Mouse (Mus musculus): ENCODE results near the gene Hoxb9. TPM values are rescaled to one million over a fixed set of nuclear protein-coding genes. Genes with fewer than 3 reads are reported as not detected.

Gene Hoxb9
- polyA plus RNA-seq, 1 experiment from 2014 or later = 1.4 TPM

GRCm38 (mm10) chr11:96263636-96264389, 7.4 kb upstream of the Hoxb9 start:
- peaks cover 91% of the 10 kb centered on the region for H3K27me3 ChIP-seq (replicated peaks; ENCODE audit: control insufficient read depth, insufficient read depth, low read length)
- no peak overlapping the region for H3K4me2 ChIP-seq (ENCODE audit: low read length)
- no peaks in the 10 kb centered on the region for H3K4me1 ChIP-seq (ENCODE audit: control insufficient read depth, insufficient read depth, low read depth, low read length)
- ATAC-seq = no peak
- H3K9me3 ChIP-seq (ENCODE audit: control insufficient read depth, low read length) = no peaks in the 10 kb centered on the region
- 2% methylated on average over 33 of the region's 33 CpGs for WGBS
- H3K9ac ChIP-seq (ENCODE audit: low read depth, low read length) = no peak overlapping the region
- no peak overlapping the region for H3K4me3 ChIP-seq (ENCODE audit: low read length)
- H3K27ac ChIP-seq (ENCODE audit: low read depth, low read length) = no peak overlapping the region
- no peaks in the 10 kb centered on the region for H3K36me3 ChIP-seq (ENCODE audit: control insufficient read depth, insufficient read depth, low read length)

GRCm38 (mm10) chr11:96264390-96265020, 6.8 kb upstream of the Hoxb9 start:
- no peaks in the 10 kb centered on the region for H3K4me1 ChIP-seq (ENCODE audit: control insufficient read depth, insufficient read depth, low read depth, low read length)
- no peak overlapping the region for H3K9ac ChIP-seq (ENCODE audit: low read depth, low read length)
- no peaks in the 10 kb centered on the region for H3K36me3 ChIP-seq (ENCODE audit: control insufficient read depth, insufficient read depth, low read length)
- ATAC-seq = no peak
- H3K27ac ChIP-seq (ENCODE audit: low read depth, low read length) = no peak overlapping the region
- no peaks in the 10 kb centered on the region for H3K9me3 ChIP-seq (ENCODE audit: control insufficient read depth, low read length)
- 3% methylated on average over 8 of the region's 8 CpGs for WGBS
- peaks cover 90% of the 10 kb centered on the region for H3K27me3 ChIP-seq (replicated peaks; ENCODE audit: control insufficient read depth, insufficient read depth, low read length)
- H3K4me2 ChIP-seq (ENCODE audit: low read length) = no peak overlapping the region
- no peak overlapping the region for H3K4me3 ChIP-seq (ENCODE audit: low read length)

DNA sequence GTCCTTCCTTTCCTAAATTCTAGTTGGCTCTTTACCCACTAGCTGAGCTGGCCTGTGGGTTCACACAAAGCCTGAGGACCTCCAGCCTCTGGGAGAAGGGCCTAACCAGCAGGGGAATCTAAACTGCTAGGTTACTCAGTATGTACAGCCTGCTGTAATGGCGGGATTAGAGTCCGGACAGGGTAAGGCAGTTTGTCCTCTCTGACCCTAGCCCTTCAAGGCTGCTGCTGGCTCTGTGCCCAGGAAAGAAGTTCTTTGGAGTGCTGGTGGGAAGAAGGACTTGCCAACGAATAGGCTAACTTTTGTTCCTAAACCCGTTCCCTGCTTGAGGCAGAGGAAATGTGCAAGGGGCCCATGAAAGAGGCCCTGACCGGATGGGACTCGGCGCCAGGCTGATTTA, 5.3 kb upstream of the Hoxb9 start:
- Histone ChIP-seq H3K36me3 (ENCODE audit: control insufficient read depth, insufficient read depth, low read length) (no peaks in the 10 kb centered on the region), H3K4me2 (ENCODE audit: low read length) (no peak overlapping the region), H3K4me3 (ENCODE audit: low read length) (no peak overlapping the region), H3K9ac (ENCODE audit: low read depth, low read length) (no peak overlapping the region), H3K27ac (ENCODE audit: low read depth, low read length) (no peak overlapping the region), H3K4me1 (ENCODE audit: control insufficient read depth, insufficient read depth, low read depth, low read length) (no peaks in the 10 kb centered on the region), H3K9me3 (ENCODE audit: control insufficient read depth, low read length) (no peaks in the 10 kb centered on the region), H3K27me3 (replicated peaks; ENCODE audit: control insufficient read depth, insufficient read depth, low read length) (peaks cover 83% of the 10 kb centered on the region)
- no peak for ATAC-seq
- WGBS = under 1% methylated on average over 7 of the region's 7 CpGs

DNA sequence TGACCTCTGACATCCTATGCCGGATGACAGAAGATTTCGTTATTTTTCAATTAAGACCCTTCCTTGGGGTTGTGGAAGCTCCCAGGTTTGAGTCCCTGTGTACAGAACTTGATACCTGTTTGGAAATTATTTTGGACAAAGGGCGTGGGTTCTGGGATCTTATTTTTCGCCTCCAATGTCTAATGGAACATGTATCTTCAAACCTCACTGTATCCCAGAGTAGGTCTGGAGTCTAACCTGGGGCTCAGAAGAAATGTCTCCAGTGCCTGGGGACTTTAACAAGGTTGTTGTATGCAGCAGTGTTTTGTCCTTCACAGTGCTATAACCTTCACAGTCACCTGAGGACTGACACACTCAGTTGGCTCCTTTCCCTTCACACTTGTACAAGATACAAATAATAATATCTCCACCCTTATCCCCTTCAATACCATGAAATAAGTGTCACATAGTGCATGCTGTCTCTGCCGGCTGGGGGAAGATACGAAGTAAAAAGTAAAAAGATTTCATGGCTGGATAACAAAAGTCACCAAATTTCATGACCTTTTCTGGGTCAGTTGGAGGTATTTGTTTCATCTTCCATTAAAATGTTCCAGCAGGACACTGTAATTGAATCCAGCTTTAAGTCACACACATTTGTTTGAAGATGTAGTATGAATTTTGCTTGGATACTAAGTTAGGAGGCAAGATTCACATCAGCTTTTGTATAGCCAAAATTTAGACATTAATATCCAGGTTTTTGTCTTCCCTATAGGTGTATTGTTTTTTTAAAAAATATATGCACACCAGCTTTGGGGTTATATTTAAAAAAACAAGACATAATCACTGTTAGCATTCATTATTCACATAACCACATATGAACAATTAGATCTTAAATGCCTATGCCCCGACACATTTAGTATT, 4.0 kb upstream of the Hoxb9 start:
- no peak overlapping the region for H3K4me2 ChIP-seq (ENCODE audit: low read length)
- no peak for ATAC-seq
- H3K27me3 ChIP-seq (replicated peaks; ENCODE audit: control insufficient read depth, insufficient read depth, low read length) = peaks cover 78% of the 10 kb centered on the region
- H3K9ac ChIP-seq (ENCODE audit: low read depth, low read length) = no peak overlapping the region
- 14% methylated on average over 7 of the region's 7 CpGs for WGBS
- H3K4me1 ChIP-seq (ENCODE audit: control insufficient read depth, insufficient read depth, low read depth, low read length) = peaks cover 4% of the 10 kb centered on the region; the same call in 1 of the 2 replicates
- H3K4me3 ChIP-seq (ENCODE audit: low read length) = no peak overlapping the region
- H3K9me3 ChIP-seq (ENCODE audit: control insufficient read depth, low read length) = no peaks in the 10 kb centered on the region
- H3K27ac ChIP-seq (ENCODE audit: low read depth, low read length) = no peak overlapping the region
- H3K36me3 ChIP-seq (ENCODE audit: control insufficient read depth, insufficient read depth, low read length) = no peaks in the 10 kb centered on the region

- Histone ChIP-seq H3K27me3 (replicated peaks; ENCODE audit: control insufficient read depth, insufficient read depth, low read length) (peaks cover 75% of the 10 kb centered on the region), H3K4me2 (ENCODE audit: low read length) (no peak overlapping the region), H3K4me1 (ENCODE audit: control insufficient read depth, insufficient read depth, low read depth, low read length) (peaks cover 7% of the 10 kb centered on the region; the same call in 1 of the 2 replicates), H3K27ac (ENCODE audit: low read depth, low read length) (no peak overlapping the region), H3K9ac (ENCODE audit: low read depth, low read length) (no peak overlapping the region), H3K9me3 (ENCODE audit: control insufficient read depth, low read length) (no peaks in the 10 kb centered on the region), H3K4me3 (ENCODE audit: low read length) (no peak overlapping the region), H3K36me3 (ENCODE audit: control insufficient read depth, insufficient read depth, low read length) (no peaks in the 10 kb centered on the region)
- 7% methylated on average over 1 of the region's 1 CpGs for WGBS
- no peak for ATAC-seq
These were observed 3.1 kb upstream of the Hoxb9 start for GRCm38 (mm10) chr11:96268031-96268745.

DNA sequence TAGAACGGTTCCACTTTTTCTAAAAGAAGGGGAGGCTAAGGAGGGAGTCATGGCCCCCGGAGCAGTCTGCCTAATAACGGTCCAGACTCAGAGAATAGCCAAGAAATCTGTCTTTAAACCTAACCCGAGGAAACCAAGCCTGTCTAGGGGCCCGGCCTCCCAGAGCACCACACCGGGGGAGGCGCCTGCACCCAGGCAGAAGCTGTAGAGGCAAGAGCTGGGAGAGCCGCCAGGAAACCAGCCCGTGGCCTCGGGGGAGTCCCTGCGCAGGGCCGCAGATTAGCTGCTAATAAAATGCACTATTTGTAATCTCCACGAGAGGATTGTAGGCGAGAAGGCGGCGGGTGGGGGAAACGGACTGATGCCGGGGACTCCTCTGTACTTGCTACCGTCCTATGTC, 1.4 kb upstream of the Hoxb9 start:
- Histone ChIP-seq H3K27me3 (replicated peaks; ENCODE audit: control insufficient read depth, insufficient read depth, low read length) (peaks cover 76% of the 10 kb centered on the region), H3K9me3 (ENCODE audit: control insufficient read depth, low read length) (no peaks in the 10 kb centered on the region), H3K36me3 (ENCODE audit: control insufficient read depth, insufficient read depth, low read length) (no peaks in the 10 kb centered on the region), H3K4me1 (ENCODE audit: control insufficient read depth, insufficient read depth, low read depth, low read length) (peaks cover 7% of the 10 kb centered on the region; the same call in 1 of the 2 replicates), H3K4me3 (ENCODE audit: low read length) (no peak overlapping the region), H3K4me2 (ENCODE audit: low read length) (no peak overlapping the region; the same call in 1 of the 2 replicates), H3K27ac (ENCODE audit: low read depth, low read length) (no peak overlapping the region), H3K9ac (ENCODE audit: low read depth, low read length) (no peak overlapping the region)
- ATAC-seq = no peak
- under 1% methylated on average over 19 of the region's 19 CpGs for WGBS

DNA sequence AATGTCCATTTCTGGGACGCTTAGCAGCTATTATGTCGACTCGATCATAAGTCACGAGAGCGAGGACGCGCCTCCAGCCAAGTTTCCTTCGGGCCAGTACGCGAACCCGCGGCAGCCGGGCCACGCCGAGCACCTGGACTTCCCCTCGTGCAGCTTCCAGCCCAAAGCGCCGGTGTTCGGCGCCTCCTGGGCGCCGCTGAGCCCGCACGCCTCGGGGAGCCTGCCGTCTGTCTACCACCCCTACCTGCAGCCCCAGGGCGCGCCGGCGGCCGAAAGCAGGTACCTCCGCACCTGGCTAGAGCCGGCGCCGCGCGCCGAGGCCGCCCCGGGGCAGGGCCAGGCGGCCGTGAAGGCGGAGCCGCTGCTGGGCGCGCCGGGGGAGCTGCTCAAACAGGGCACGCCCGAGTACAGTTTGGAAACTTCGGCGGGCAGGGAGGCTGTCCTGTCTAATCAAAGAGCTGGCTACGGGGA, 319 bp downstream of the Hoxb9 start:
- Histone ChIP-seq H3K4me3 (ENCODE audit: low read length) (peak overlapping the region; percentile 28), H3K4me1 (ENCODE audit: control insufficient read depth, insufficient read depth, low read depth, low read length) (peaks cover 7% of the 10 kb centered on the region; the same call in 1 of the 2 replicates), H3K9me3 (ENCODE audit: control insufficient read depth, low read length) (no peaks in the 10 kb centered on the region), H3K4me2 (ENCODE audit: low read length) (peak overlapping the region; percentile 48), H3K27ac (ENCODE audit: low read depth, low read length) (no peak overlapping the region), H3K27me3 (replicated peaks; ENCODE audit: control insufficient read depth, insufficient read depth, low read length) (peaks cover 76% of the 10 kb centered on the region), H3K9ac (ENCODE audit: low read depth, low read length) (peak overlapping the region; percentile 7; the same call in 1 of the 2 replicates), H3K36me3 (ENCODE audit: control insufficient read depth, insufficient read depth, low read length) (no peaks in the 10 kb centered on the region)
- WGBS = under 1% methylated on average over 52 of the region's 52 CpGs
- no peak for ATAC-seq

GRCm38 (mm10) chr11:96272024-96272921, 1.0 kb downstream of the Hoxb9 start:
- ATAC-seq = peak; percentile 69
- Histone ChIP-seq H3K9ac (ENCODE audit: low read depth, low read length) (peak overlapping the region; percentile 27), H3K4me2 (ENCODE audit: low read length) (peak overlapping the region; percentile 48), H3K27me3 (replicated peaks; ENCODE audit: control insufficient read depth, insufficient read depth, low read length) (peaks cover 75% of the 10 kb centered on the region), H3K4me1 (ENCODE audit: control insufficient read depth, insufficient read depth, low read depth, low read length) (peaks cover 7% of the 10 kb centered on the region; the same call in 1 of the 2 replicates), H3K4me3 (ENCODE audit: low read length) (peak overlapping the region; percentile 28), H3K27ac (ENCODE audit: low read depth, low read length) (no peak overlapping the region), H3K9me3 (ENCODE audit: control insufficient read depth, low read length) (no peaks in the 10 kb centered on the region), H3K36me3 (ENCODE audit: control insufficient read depth, insufficient read depth, low read length) (no peaks in the 10 kb centered on the region)
- WGBS = under 1% methylated on average over 58 of the region's 58 CpGs

All from hindbrain, embryonic 16.5 days (tissue).